Mouse (Mus musculus): ENCODE measurements around the gene Tpra1. TPM values are rescaled to one million over a fixed set of nuclear protein-coding genes. Genes with fewer than 3 reads are reported as not detected.

Tpra1 gene
- polyA plus RNA-seq, 1 experiment from 2014 or later = 92.3 TPM

GRCm38 (mm10) chr6:88914799-88915198 lies 12.7 kb downstream of the Tpra1 start:
- no peak for ATAC-seq
- peaks cover 3% of the 10 kb centered on the region; the same call in 1 of the 2 replicates for H3K4me1 ChIP-seq (ENCODE audit: control insufficient read depth, insufficient read depth, low read depth, low read length)
- no peaks in the 10 kb centered on the region for H3K27me3 ChIP-seq (replicated peaks; ENCODE audit: control insufficient read depth, insufficient read depth, low read length)
- H3K4me3 ChIP-seq (ENCODE audit: low read length) = no peak overlapping the region
- H3K36me3 ChIP-seq (ENCODE audit: control insufficient read depth, insufficient read depth, low read length) = peaks cover 5% of the 10 kb centered on the region
- no peak overlapping the region for H3K27ac ChIP-seq (ENCODE audit: low read depth, low read length)
- H3K4me2 ChIP-seq (ENCODE audit: low read length) = no peak overlapping the region
- H3K9me3 ChIP-seq (ENCODE audit: control insufficient read depth, low read length) = no peaks in the 10 kb centered on the region
- no peak overlapping the region for H3K9ac ChIP-seq (ENCODE audit: low read depth, low read length)
- 80% methylated on average over 5 of the region's 5 CpGs for WGBS

GRCm38 (mm10) chr6:88915510-88915909 lies 13.5 kb downstream of the Tpra1 start:
- peaks cover 5% of the 10 kb centered on the region for H3K36me3 ChIP-seq (ENCODE audit: control insufficient read depth, insufficient read depth, low read length)
- no peak overlapping the region for H3K27ac ChIP-seq (ENCODE audit: low read depth, low read length)
- ATAC-seq = peak; percentile 55

GRCm38 (mm10) chr6:88916153-88916552 lies 14.1 kb downstream of the Tpra1 start:
- Histone ChIP-seq H3K36me3 (ENCODE audit: control insufficient read depth, insufficient read depth, low read length) (peaks cover 2% of the 10 kb centered on the region; the same call in 1 of the 2 replicates), H3K4me1 (ENCODE audit: control insufficient read depth, insufficient read depth, low read depth, low read length) (peaks cover 3% of the 10 kb centered on the region; the same call in 1 of the 2 replicates), H3K4me3 (ENCODE audit: low read length) (no peak overlapping the region), H3K9me3 (ENCODE audit: control insufficient read depth, low read length) (no peaks in the 10 kb centered on the region), H3K4me2 (ENCODE audit: low read length) (no peak overlapping the region), H3K27ac (ENCODE audit: low read depth, low read length) (no peak overlapping the region), H3K27me3 (replicated peaks; ENCODE audit: control insufficient read depth, insufficient read depth, low read length) (no peaks in the 10 kb centered on the region), H3K9ac (ENCODE audit: low read depth, low read length) (no peak overlapping the region)
- 0 out of 2 replicates have a peak, but pooled peaks have one; percentile 3 for ATAC-seq
- WGBS = 65% methylated on average over 1 of the region's 1 CpGs

More at GRCm38 (mm10) chr6:88915510-88915909, 13.5 kb downstream of the Tpra1 start:
- H3K4me1 ChIP-seq (ENCODE audit: control insufficient read depth, insufficient read depth, low read depth, low read length) = peaks cover 3% of the 10 kb centered on the region; the same call in 1 of the 2 replicates
- H3K9ac ChIP-seq (ENCODE audit: low read depth, low read length) = no peak overlapping the region
- no peaks in the 10 kb centered on the region for H3K27me3 ChIP-seq (replicated peaks; ENCODE audit: control insufficient read depth, insufficient read depth, low read length)
- WGBS = 53% methylated on average over 4 of the region's 4 CpGs
- no peak overlapping the region for H3K4me2 ChIP-seq (ENCODE audit: low read length)
- H3K4me3 ChIP-seq (ENCODE audit: low read length) = no peak overlapping the region
- no peaks in the 10 kb centered on the region for H3K9me3 ChIP-seq (ENCODE audit: control insufficient read depth, low read length)

- no peak overlapping the region for H3K4me3 ChIP-seq (ENCODE audit: low read length)
- H3K4me1 ChIP-seq (ENCODE audit: control insufficient read depth, insufficient read depth, low read depth, low read length) = peaks cover 3% of the 10 kb centered on the region; the same call in 1 of the 2 replicates
- H3K27ac ChIP-seq (ENCODE audit: low read depth, low read length) = no peak overlapping the region
- 77% methylated on average over 8 of the region's 8 CpGs for WGBS
- no peaks in the 10 kb centered on the region for H3K36me3 ChIP-seq (ENCODE audit: control insufficient read depth, insufficient read depth, low read length)
- no peaks in the 10 kb centered on the region for H3K9me3 ChIP-seq (ENCODE audit: control insufficient read depth, low read length)
- no peak overlapping the region for H3K4me2 ChIP-seq (ENCODE audit: low read length)
- no peaks in the 10 kb centered on the region for H3K27me3 ChIP-seq (replicated peaks; ENCODE audit: control insufficient read depth, insufficient read depth, low read length)
- no peak for ATAC-seq
- no peak overlapping the region for H3K9ac ChIP-seq (ENCODE audit: low read depth, low read length)
These were observed 16.8 kb downstream of the Tpra1 start for GRCm38 (mm10) chr6:88918802-88919201.

- 4% methylated on average over 5 of the region's 5 CpGs for WGBS
- Histone ChIP-seq H3K9ac (ENCODE audit: low read depth, low read length) (no peak overlapping the region), H3K27ac (ENCODE audit: low read depth, low read length) (peak overlapping the region; percentile 29), H3K4me3 (ENCODE audit: low read length) (no peak overlapping the region), H3K27me3 (replicated peaks; ENCODE audit: control insufficient read depth, insufficient read depth, low read length) (no peaks in the 10 kb centered on the region), H3K9me3 (ENCODE audit: control insufficient read depth, low read length) (no peaks in the 10 kb centered on the region), H3K4me1 (ENCODE audit: control insufficient read depth, insufficient read depth, low read depth, low read length) (peaks cover 29% of the 10 kb centered on the region), H3K36me3 (ENCODE audit: control insufficient read depth, insufficient read depth, low read length) (no peaks in the 10 kb centered on the region), H3K4me2 (ENCODE audit: low read length) (no peak overlapping the region)
- peak; percentile 40; the same call in 1 of the 2 replicates for ATAC-seq
These were observed 22.6 kb downstream of the Tpra1 start for GRCm38 (mm10) chr6:88924502-88925275.

GRCm38 (mm10) chr6:88925640-88926205 lies 23.7 kb downstream of the Tpra1 start:
- Histone ChIP-seq H3K9me3 (ENCODE audit: control insufficient read depth, low read length) (no peaks in the 10 kb centered on the region), H3K4me2 (ENCODE audit: low read length) (no peak overlapping the region), H3K4me1 (ENCODE audit: control insufficient read depth, insufficient read depth, low read depth, low read length) (peaks cover 29% of the 10 kb centered on the region), H3K4me3 (ENCODE audit: low read length) (no peak overlapping the region), H3K36me3 (ENCODE audit: control insufficient read depth, insufficient read depth, low read length) (no peaks in the 10 kb centered on the region), H3K27me3 (replicated peaks; ENCODE audit: control insufficient read depth, insufficient read depth, low read length) (no peaks in the 10 kb centered on the region), H3K27ac (ENCODE audit: low read depth, low read length) (peak overlapping the region; percentile 52; the same call in 1 of the 2 replicates), H3K9ac (ENCODE audit: low read depth, low read length) (peak overlapping the region; percentile 28; the same call in 1 of the 2 replicates)
- peak; percentile 35; the same call in 1 of the 2 replicates for ATAC-seq
- 12% methylated on average over 4 of the region's 4 CpGs for WGBS

- H3K4me1 ChIP-seq (ENCODE audit: control insufficient read depth, insufficient read depth, low read depth, low read length) = peaks cover 29% of the 10 kb centered on the region
- no peaks in the 10 kb centered on the region for H3K9me3 ChIP-seq (ENCODE audit: control insufficient read depth, low read length)
- no peak overlapping the region for H3K27ac ChIP-seq (ENCODE audit: low read depth, low read length)
- no peak overlapping the region for H3K4me2 ChIP-seq (ENCODE audit: low read length)
- H3K9ac ChIP-seq (ENCODE audit: low read depth, low read length) = no peak overlapping the region
- H3K4me3 ChIP-seq (ENCODE audit: low read length) = no peak overlapping the region
- 32% methylated on average over 3 of the region's 3 CpGs for WGBS
- no peaks in the 10 kb centered on the region for H3K27me3 ChIP-seq (replicated peaks; ENCODE audit: control insufficient read depth, insufficient read depth, low read length)
- no peaks in the 10 kb centered on the region for H3K36me3 ChIP-seq (ENCODE audit: control insufficient read depth, insufficient read depth, low read length)
- ATAC-seq = no peak
These were observed 24.8 kb downstream of the Tpra1 start for GRCm38 (mm10) chr6:88926870-88927269.

- no peak overlapping the region for H3K4me3 ChIP-seq (ENCODE audit: low read length)
- H3K27ac ChIP-seq (ENCODE audit: low read depth, low read length) = no peak overlapping the region
- H3K9me3 ChIP-seq (ENCODE audit: control insufficient read depth, low read length) = no peaks in the 10 kb centered on the region
- H3K36me3 ChIP-seq (ENCODE audit: control insufficient read depth, insufficient read depth, low read length) = no peaks in the 10 kb centered on the region
- peaks cover 29% of the 10 kb centered on the region for H3K4me1 ChIP-seq (ENCODE audit: control insufficient read depth, insufficient read depth, low read depth, low read length)
- ATAC-seq = peak; percentile 53
- H3K27me3 ChIP-seq (replicated peaks; ENCODE audit: control insufficient read depth, insufficient read depth, low read length) = no peaks in the 10 kb centered on the region
- WGBS = 9% methylated on average over 1 of the region's 2 CpGs
- no peak overlapping the region for H3K9ac ChIP-seq (ENCODE audit: low read depth, low read length)
- H3K4me2 ChIP-seq (ENCODE audit: low read length) = no peak overlapping the region
These were observed 25.5 kb downstream of the Tpra1 start for GRCm38 (mm10) chr6:88927595-88927994.

- no peak overlapping the region for H3K4me3 ChIP-seq (ENCODE audit: low read length)
- H3K36me3 ChIP-seq (ENCODE audit: control insufficient read depth, insufficient read depth, low read length) = no peaks in the 10 kb centered on the region
- no peaks in the 10 kb centered on the region for H3K9me3 ChIP-seq (ENCODE audit: control insufficient read depth, low read length)
- ATAC-seq = peak; percentile 21
- no peak overlapping the region for H3K4me2 ChIP-seq (ENCODE audit: low read length)
- no peak overlapping the region for H3K27ac ChIP-seq (ENCODE audit: low read depth, low read length)
- 67% methylated on average over 1 of the region's 1 CpGs for WGBS
- peaks cover 29% of the 10 kb centered on the region for H3K4me1 ChIP-seq (ENCODE audit: control insufficient read depth, insufficient read depth, low read depth, low read length)
- no peak overlapping the region for H3K9ac ChIP-seq (ENCODE audit: low read depth, low read length)
- no peaks in the 10 kb centered on the region for H3K27me3 ChIP-seq (replicated peaks; ENCODE audit: control insufficient read depth, insufficient read depth, low read length)
These were observed 26.0 kb downstream of the Tpra1 start for GRCm38 (mm10) chr6:88928026-88928425.

Data from hindbrain, embryonic 16.5 days (tissue).